Mouse (Mus musculus) heart, postnatal 0 days (tissue): ENCODE measurements around the gene Slc24a3. TPM values are rescaled to one million over a fixed set of nuclear protein-coding genes. Genes with fewer than 3 reads are reported as not detected.

Experiments used
- ATAC-seq: fragments of 200-750 bp; cut with Nextera tagmentation; 2 replicates; pipeline ENCODE4 v1.8.0; 2017; ENCODE audit warnings: low read depth, moderate number of reproducible peaks, moderate library complexity; ENCODE audit not compliant: insufficient read depth
- DNase-seq: peaks from one replicate; pipeline ENCODE4 v3.0.0-alpha.2; 2016; ENCODE audit warnings: low spot score
- H3K27ac ChIP-seq: fragments of 300-500 bp; sonication (generic); 2 replicates; pipeline ENCODE4 v1.5.1; 2014; ENCODE audit warnings: low read depth, mild to moderate bottlenecking
- H3K27me3 ChIP-seq: fragments of 300-500 bp; sonication (generic); 2 replicates; pipeline ENCODE4 v1.6.1; 2014; ENCODE audit warnings: low read length, mixed read lengths; ENCODE audit not compliant: control insufficient read depth, insufficient read depth
- H3K36me3 ChIP-seq: fragments of 300-500 bp; sonication (generic); replicated peaks from 2 replicates; pipeline ENCODE4 v1.6.1; 2014; ENCODE audit warnings: low read length, mixed read lengths; ENCODE audit not compliant: control insufficient read depth, insufficient read depth
- H3K4me1 ChIP-seq: fragments of 300-500 bp; sonication (generic); 2 replicates; pipeline ENCODE4 v1.6.1; 2014; ENCODE audit warnings: antibody characterized with exemption; ENCODE audit not compliant: control insufficient read depth, insufficient read depth
- H3K4me2 ChIP-seq: fragments of 300-500 bp; sonication (generic); 2 replicates; pipeline ENCODE4 v1.6.1; 2014; ENCODE audit warnings: low read depth, mild to moderate bottlenecking, low read length, moderate library complexity
- H3K4me3 ChIP-seq: fragments of 300-500 bp; sonication (generic); 2 replicates; pipeline ENCODE4 v1.5.1; 2014; ENCODE audit warnings: low read depth, low read length
- H3K9ac ChIP-seq: fragments of 300-500 bp; sonication (generic); replicated peaks from 2 replicates; pipeline ENCODE4 v1.6.1; 2014; ENCODE audit warnings: low read depth, low read length, mixed read lengths
- H3K9me3 ChIP-seq: fragments of 300-500 bp; sonication (generic); replicated peaks from 2 replicates; pipeline ENCODE4 v1.6.1; 2016; ENCODE audit warnings: low read length; ENCODE audit not compliant: control insufficient read depth
- CTCF ChIP-seq: IDR thresholded peaks from 2 replicates; pipeline ENCODE4 v1.5.1; 2016; ENCODE audit warnings: antibody characterized with exemption, control low read depth, low read depth
- EP300 ChIP-seq: IDR thresholded peaks from 2 replicates; pipeline ENCODE4 v1.6.1; 2016; ENCODE audit warnings: antibody characterized with exemption, low read depth
- WGBS: fragments of 180-500 bp; shearing (Covaris S2); extraction: QIAGEN DNeasy Blood & Tissue Kit; methylation state at CpG from one replicate; pipeline ENCODE4 v1.1.7; 2014; 5-methylcytosine and 5-hydroxymethylcytosine counted together
- polyA plus RNA-seq: library from polyadenylated mRNA; unstranded; fragments of >200 nt; fragmentation: Nextera tagmentation; extraction: Ambion mirVana; gene quantifications from 2 replicates; pipeline ENCODE4 v1.2.1, GENCODE M21; 2015
- total RNA-seq: library from RNA; depleted of rRNA; stranded (reverse); fragments of >200 nt; gene quantifications from 2 replicates; pipeline ENCODE4 v1.2.3, GENCODE M21; 2014; ENCODE audit warnings: low replicate concordance

The Slc24a3 gene
- total and polyA plus RNA-seq, 2 experiments from 2014 or later = 0.63 to 3.7 TPM

DNA sequence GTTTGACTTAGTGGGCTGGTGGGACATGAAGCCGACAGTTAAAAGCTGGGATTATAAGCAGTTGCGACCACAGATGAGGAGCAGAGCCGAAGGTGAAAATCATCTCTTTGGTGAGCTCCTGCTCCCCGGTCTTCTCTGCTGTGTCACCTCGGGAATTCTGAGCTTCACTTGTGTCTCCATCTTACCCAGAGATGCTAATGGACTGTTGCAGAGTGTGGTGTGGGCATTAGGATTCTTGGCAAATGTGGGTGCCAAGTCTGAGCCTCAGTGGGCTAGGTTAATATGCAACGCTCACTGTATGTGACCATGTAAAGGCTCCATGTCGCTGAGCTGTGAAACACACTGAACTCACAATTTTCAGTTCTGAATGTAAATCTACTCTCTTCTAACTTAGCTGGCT, 7.5 kb downstream of the Slc24a3 start:
- 82% methylated on average over 7 of the region's 7 CpGs for WGBS
- no peaks in the 10 kb centered on the region for H3K36me3 ChIP-seq
- no peaks in the 10 kb centered on the region for H3K27me3 ChIP-seq
- H3K9ac ChIP-seq = no peak overlapping the region
- no peak overlapping the region for H3K4me3 ChIP-seq
- no peak for ATAC-seq
- H3K9me3 ChIP-seq = no peaks in the 10 kb centered on the region
- no peak for DNase-seq
- TF ChIP-seq EP300 (no peak), CTCF (no peak)
- no peaks in the 10 kb centered on the region for H3K4me1 ChIP-seq
- no peak overlapping the region for H3K4me2 ChIP-seq
- H3K27ac ChIP-seq = no peak overlapping the region

DNA sequence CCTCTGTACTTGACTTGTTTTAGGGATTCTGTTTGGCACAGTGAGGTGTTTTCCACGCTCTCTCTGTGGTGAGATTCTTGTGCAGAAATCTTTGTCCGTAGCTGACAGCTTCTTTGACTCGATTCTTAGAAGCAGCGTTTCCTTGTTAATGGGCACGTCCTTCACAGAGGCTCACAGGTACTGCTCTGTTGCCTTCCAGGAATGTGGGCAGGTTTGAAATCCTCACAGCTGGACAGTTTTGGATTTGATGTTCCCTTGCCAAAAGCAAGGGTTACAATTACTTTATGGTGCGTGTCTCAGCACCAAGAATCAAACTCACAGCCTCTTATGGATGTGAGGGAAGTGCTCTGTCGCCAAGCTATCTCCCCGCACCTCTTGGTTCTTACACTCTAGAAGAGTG, 14.9 kb downstream of the Slc24a3 start:
- TF ChIP-seq EP300 (no peak), CTCF (no peak)
- no peak overlapping the region for H3K9ac ChIP-seq
- no peak overlapping the region for H3K27ac ChIP-seq
- 73% methylated on average over 8 of the region's 8 CpGs for WGBS
- H3K36me3 ChIP-seq = no peaks in the 10 kb centered on the region
- H3K4me2 ChIP-seq = no peak overlapping the region
- H3K9me3 ChIP-seq = no peaks in the 10 kb centered on the region
- no peaks in the 10 kb centered on the region for H3K27me3 ChIP-seq
- DNase-seq (no peak), ATAC-seq (no peak)
- H3K4me1 ChIP-seq = no peaks in the 10 kb centered on the region
- H3K4me3 ChIP-seq = no peak overlapping the region

DNA sequence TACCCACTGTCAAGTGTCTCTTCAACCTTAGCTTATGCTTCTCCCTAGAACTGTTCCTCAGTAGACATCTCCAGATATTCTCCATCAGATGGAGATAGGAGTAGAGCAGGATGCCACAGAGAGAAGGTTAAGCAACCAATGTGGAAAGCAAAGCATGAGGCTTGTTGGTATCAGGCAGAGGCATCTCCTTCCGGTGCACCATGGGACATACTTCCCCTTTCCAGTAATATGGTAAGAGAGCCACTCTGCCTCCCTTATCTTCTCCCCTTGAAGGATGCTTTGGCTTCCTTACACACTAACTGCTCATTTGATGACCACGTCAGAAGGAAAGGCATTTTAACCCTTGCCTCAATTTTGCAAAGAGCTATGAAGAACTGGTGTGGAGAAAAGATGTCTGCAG, 21.3 kb downstream of the Slc24a3 start:
- no peak overlapping the region for H3K27ac ChIP-seq
- TF ChIP-seq CTCF = no peak
- no peak for TF ChIP-seq EP300
- no peaks in the 10 kb centered on the region for H3K4me1 ChIP-seq
- no peak overlapping the region for H3K4me2 ChIP-seq
- no peaks in the 10 kb centered on the region for H3K9me3 ChIP-seq
- WGBS = 45% methylated on average over 2 of the region's 2 CpGs
- ATAC-seq (no peak), DNase-seq (no peak)
- no peak overlapping the region for H3K9ac ChIP-seq
- H3K27me3 ChIP-seq = no peaks in the 10 kb centered on the region
- H3K4me3 ChIP-seq = no peak overlapping the region
- H3K36me3 ChIP-seq = no peaks in the 10 kb centered on the region

DNA sequence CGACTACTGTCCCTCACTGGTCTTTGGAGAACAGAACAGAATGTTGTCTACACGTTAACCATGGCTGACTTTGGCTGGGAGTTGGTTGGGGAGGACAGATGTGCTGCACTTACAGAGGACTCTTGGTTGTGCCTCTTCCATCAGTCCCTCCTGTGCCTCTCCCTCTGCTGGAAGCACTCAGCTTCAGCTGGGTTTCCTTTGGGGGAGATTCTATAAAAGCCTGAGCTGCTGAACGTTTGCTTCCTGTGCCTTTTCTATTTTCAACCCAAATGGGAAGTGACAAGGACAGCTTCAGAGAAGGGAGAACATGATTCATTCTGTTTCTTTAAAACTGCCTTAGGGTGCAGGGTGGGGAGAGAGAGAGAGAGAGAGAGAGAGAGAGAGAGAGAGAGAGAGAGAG, 28.5 kb downstream of the Slc24a3 start:
- Histone ChIP-seq H3K9ac (no peak overlapping the region), H3K27me3 (no peaks in the 10 kb centered on the region), H3K36me3 (no peaks in the 10 kb centered on the region), H3K9me3 (no peaks in the 10 kb centered on the region), H3K4me1 (no peaks in the 10 kb centered on the region), H3K4me2 (no peak overlapping the region), H3K27ac (no peak overlapping the region), H3K4me3 (no peak overlapping the region)
- WGBS = 58% methylated on average over 3 of the region's 3 CpGs
- no peak for TF ChIP-seq EP300
- ATAC-seq (no peak), DNase-seq (no peak)

DNA sequence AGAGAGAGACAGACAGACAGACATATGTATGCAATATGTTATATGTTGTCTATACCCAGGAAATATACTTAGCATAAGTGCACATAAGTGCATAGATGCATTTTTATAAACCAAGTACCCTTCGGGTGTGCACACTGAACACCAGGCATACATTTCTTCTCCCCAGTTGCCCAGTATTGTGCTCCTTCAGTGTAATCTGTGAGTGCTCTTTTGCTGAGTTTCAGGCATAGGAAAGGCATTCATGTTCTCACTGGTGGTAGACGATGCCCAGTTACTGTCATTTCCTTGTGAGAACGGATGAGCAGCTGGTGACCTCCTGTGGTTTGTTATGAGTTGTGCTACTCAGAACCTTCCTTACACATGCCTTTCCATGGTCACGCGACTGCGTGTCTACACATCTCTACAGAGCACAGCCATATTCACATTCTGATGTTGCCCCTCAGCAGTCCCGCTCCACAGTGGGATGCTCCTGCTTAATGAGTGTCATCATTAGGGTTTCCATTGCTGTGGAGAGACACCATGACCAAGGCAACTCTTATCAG, 29.0 kb downstream of the Slc24a3 start:
- no peak for DNase-seq
- no peaks in the 10 kb centered on the region for H3K9me3 ChIP-seq
- ATAC-seq = no peak
- 89% methylated on average over 7 of the region's 7 CpGs for WGBS
- no peaks in the 10 kb centered on the region for H3K4me1 ChIP-seq
- TF ChIP-seq CTCF (no peak), EP300 (no peak)
- no peak overlapping the region for H3K4me2 ChIP-seq
- H3K36me3 ChIP-seq = no peaks in the 10 kb centered on the region
- no peak overlapping the region for H3K4me3 ChIP-seq
- H3K9ac ChIP-seq = no peak overlapping the region
- H3K27ac ChIP-seq = no peak overlapping the region
- H3K27me3 ChIP-seq = no peaks in the 10 kb centered on the region

- ATAC-seq = no peak
- H3K27ac ChIP-seq = no peak overlapping the region
- no peak overlapping the region for H3K4me2 ChIP-seq
- H3K9ac ChIP-seq = no peak overlapping the region
- H3K36me3 ChIP-seq = no peaks in the 10 kb centered on the region
- H3K4me1 ChIP-seq = no peaks in the 10 kb centered on the region
- H3K9me3 ChIP-seq = no peaks in the 10 kb centered on the region
- H3K4me3 ChIP-seq = no peak overlapping the region
- H3K27me3 ChIP-seq = no peaks in the 10 kb centered on the region
- TF ChIP-seq EP300 = no peak
- no peak for TF ChIP-seq CTCF
- no peak for DNase-seq
- 87% methylated on average over 4 of the region's 4 CpGs for WGBS
These were observed 29.5 kb downstream of the Slc24a3 start for GRCm38 (mm10) chr2:145197076-145197475.
